Mouse (Mus musculus) testis, adult 2 months (tissue): ENCODE results near the gene 1600015I10Rik.

ENCODE experiments used
- CTCF ChIP-seq: fragments of 200-500 bp; IDR thresholded peaks from 2 replicates; pipeline ENCODE4 v1.5.1; 2012; ENCODE audit warnings: low read depth, mild to moderate bottlenecking, inconsistent platforms, low read length, moderate library complexity; ENCODE audit not compliant: control insufficient read depth, insufficient read depth, insufficient replicate concordance
- POLR2A ChIP-seq: fragments of 200-500 bp; IDR thresholded peaks from 2 replicates; pipeline ENCODE4 v1.6.1; 2012; ENCODE audit warnings: low read depth, mild to moderate bottlenecking, inconsistent platforms, low read length, moderate library complexity; ENCODE audit not compliant: control insufficient read depth

DNA sequence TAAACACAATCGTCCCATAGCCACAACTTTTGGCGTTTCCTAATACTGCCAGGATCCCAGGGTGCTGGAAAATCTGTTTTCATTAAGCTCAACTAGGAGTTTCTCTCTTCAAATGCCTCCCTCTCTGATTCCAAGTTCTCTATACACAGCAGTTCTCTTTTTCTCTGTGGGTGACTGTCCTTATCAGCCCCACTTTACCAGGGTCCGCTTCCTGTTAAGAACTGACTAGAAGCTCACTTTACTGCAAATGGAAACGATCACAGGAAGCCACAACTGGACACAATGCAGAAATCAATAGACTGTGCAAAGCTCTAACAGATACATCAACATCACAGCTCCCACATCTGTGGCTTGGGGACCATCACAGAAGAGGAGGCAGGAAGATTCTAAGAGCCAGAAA lies 35.5 kb upstream of the 1600015I10Rik start:
- TF ChIP-seq CTCF (no peak), POLR2A (no peak)
